Mouse (Mus musculus) gastrocnemius, postnatal 4 days (tissue): ENCODE data around the gene Slc7a14. TPM values are rescaled to one million over a fixed set of nuclear protein-coding genes. Genes with fewer than 3 reads are reported as not detected.
"Not testable (repeated sequence)": the region's sequence is repeated elsewhere in the genome, so short reads cannot be mapped to it uniquely, and the experiment has no call there.

Experiments used
- DNase-seq, 2 experiments: peaks; one replicate each; pipeline ENCODE4 v3.0.0; 2021 to 2022; ENCODE audit warnings: low spot score in 2 of 2, mixed read lengths in 2 of 2
- long read RNA-seq, 2 experiments: library from polyadenylated mRNA; stranded (forward); transcript quantifications; one replicate each; pipeline ENCODE4 v2.0.0; 2021
- total RNA-seq, 2 experiments: library from RNA; stranded (reverse); gene quantifications; 2 replicates each; pipeline ENCODE4 v1.2.3; 2021

Gene Slc7a14
- total RNA-seq = under 1 TPM; 0.05 to 0.10 TPM
- long read RNA-seq, experiment 1 = 0 reads
- long read RNA-seq, experiment 2 = 0 reads

- DNase-seq = no peak
Observed at GRCm38 (mm10) chr3:31309934-31310787, at the start of gene Slc7a14. Gene Slc7a14, minus strand, starts transcription at chr3:31310378.

GRCm38 (mm10) chr3:31346540-31346939 lies 36.4 kb upstream of the Slc7a14 start:
- no peak for DNase-seq

DNA sequence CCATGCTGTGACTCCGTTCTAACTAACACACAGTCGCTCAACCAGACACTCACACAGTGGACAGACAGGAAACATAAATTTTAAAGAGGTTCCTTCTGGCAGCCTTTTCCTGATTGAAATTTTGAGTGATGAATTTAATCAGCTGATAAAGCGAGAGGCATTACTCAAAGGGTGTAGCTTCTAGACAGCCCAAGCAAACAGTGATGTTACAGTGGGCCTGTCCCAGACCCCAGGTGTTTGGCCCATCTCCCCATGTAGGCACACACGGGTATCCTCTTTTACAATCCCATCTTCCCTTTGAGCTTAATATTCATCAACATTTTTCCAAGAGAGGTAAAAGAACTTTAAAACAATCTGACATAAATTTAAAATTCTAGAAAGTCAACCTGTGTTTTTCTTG lies 35.6 kb upstream of the Slc7a14 start:
- no peak for DNase-seq

GRCm38 (mm10) chr3:31339236-31339635 lies 29.1 kb upstream of the Slc7a14 start:
- no peak for DNase-seq

DNA sequence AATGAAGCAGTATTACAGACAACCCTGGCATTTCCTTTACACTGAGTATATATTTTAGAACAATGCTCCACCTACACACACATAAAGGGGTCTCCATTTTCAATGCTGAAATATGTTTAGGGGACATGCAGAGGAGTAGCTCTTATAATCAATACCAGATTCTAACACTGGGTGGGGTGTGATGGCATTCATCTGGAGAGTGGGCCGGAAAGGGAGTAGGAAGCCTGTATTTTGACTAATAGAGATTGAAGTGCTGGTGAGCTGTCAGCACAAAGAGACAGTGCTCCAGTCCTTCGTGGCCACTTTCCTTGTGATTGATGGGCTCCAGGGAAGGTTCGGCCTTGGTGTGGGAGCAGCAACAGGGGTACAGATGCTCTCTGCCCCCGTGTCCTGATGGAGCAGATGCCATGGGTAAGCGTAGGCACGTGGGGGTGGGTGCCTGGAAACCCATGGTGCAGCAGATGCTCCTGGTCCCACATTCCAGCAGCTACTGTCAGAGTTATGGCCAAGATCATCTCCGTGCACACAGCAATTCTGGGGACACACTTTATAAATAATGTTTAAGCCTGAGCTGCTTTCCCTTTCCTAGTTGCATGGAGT lies 18.2 kb upstream of the Slc7a14 start:
- DNase-seq = no peak

DNA sequence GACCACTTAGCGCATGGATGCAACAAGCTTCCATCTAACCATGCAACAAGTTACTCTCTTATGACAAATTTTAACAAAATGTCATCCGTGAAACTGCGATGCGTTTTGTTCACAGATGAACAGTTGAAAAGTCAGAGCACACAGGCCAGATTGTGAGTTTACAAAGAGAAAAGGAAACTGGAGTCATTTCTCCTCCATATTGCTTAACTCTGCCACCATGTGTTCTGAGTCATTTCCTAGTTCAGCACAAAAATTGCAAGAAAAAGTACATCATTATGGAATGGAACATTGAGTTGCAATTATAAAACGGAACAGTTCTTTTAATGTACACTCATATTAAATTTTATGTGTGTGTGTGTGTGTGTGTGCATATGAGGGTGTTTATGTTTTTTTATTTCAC lies 17.6 kb upstream of the Slc7a14 start:
- DNase-seq = no peak

DNA sequence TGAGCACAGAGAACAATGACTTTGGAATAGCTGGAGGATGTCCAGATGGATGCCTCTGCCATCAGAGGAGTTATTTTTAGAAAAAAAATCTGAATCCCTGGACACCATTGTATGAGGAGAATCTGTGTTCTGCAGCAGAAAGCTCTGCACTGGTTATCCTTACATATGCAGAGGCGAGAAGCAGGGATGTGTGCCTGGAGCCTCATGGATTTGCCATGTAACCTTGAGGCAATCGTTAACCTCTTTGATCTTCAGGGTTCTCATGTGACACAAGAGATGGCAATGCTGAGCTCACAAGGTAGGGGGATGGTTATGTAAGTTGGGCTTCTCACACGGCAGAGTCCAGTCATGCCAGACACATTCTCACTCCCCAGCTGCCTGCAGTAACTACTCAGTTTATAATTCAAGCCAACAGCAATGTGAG lies 14.1 kb upstream of the Slc7a14 start:
- no peak for DNase-seq

DNA sequence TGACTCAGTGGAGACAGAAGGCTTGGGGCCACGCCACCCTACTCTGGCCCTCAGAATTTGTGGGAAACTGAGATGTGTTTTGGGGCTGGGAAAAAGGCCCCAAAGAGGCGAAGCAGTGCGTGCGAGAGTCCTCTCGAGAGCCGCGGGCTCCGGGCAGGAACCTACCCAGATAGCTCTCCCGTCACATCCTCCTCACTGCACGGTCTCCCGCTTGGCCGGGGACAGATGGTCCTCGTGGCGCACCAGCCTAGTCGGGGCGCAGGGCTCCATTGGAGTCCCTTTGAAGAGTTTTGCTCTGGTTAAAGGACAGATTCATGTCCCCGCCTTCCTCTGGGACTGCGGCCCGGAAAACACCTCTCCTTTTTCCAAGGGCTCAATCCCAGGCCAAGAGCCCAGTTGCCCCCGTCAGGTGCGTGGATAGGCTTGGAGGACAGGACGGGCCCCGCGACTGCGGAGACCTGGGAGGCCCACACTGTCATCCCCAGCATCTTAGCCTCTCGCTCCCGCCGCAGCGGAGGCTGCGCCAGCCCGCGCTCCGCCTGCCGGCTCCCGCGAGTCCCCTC lies 726 bp downstream of the Slc7a14 start:
- DNase-seq = no peak

DNA sequence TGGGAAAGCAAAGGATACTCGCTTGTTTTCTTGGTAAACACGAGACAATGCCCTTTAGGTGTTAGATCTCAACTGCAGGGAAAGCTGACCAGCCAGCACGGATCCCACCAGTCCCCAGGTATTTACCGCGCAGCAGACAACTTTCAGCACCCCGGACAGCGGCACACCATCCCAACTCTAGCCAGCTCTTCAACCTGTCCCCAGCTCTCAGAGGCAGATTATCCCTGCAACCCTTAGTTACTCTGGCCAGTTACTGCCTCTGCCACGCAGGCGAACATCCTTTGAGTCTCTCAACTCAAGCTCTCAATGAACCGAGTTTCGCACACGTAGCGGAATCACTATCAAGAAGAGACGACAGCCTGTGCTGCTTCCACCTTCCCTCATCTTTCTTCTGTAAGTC lies 1.3 kb downstream of the Slc7a14 start:
- peak in 1 of 2 experiments; percentile 52 for DNase-seq

GRCm38 (mm10) chr3:31307936-31308335 lies 2.2 kb downstream of the Slc7a14 start:
- no peak for DNase-seq

DNA sequence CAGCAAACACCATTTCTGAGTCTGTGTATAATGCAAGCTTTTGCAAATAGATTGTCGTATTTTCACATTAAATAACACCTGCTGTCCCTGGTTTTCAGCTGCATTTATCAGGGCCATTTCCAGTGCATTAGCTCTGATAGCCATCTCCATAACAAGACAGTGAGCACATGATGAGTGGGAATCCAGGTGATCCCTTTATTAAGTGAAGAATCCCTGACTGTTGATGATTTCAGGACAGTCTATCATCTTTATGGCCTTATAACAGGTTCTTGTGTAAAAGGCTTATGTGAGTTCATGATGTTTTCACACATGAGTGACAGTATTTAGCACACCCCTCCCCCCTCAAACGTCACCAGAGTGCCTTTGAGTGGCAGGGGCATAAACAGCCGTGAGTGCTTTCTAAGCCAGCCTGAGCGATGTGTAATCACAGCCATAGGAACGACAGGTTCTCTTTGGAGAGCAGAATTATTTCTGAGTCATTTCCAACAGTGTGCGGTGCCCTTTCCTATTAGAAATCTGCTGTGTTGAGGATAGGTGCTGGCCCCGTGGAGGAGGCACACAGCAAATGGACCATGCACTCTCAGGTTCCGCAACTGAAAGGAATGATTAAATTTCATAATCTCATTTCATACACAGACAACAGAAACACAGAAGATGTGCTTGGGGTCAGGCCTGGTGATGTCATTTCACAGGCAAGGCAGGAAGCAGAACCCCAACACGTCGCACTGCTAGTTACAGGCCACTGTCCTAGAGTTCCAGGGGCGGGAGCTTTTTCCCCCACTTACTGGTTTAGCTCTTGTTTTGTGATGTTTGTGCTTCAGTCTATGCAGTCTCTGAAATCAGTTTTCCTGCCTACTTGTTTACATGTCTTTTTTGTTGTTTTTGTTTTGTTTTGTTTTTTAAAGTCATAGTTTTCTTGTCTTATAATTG lies 18.2 kb downstream of the Slc7a14 start:
- DNase-seq = no peak

- DNase-seq = no peak
Observed at GRCm38 (mm10) chr3:31287421-31287948, 22.7 kb downstream of the Slc7a14 start.

DNA sequence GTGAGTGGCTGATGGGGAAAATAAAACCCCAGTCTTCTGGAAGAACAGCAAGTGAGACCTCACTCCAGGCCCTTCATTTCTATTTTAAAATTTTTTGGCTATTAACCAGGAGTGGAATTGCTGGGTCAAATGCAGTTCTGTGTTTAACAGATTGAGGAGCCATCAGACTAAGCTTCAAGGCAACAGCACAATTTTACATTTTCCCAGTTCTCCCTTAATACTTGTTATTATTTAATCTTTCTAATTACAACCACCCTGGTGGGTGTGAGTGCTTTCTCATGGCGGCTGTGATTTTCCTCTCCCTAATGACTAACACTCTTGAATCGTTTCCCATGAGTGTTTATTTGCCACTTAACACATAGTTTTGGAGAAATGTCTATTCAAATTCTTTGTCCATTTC lies 29.1 kb downstream of the Slc7a14 start:
- no peak for DNase-seq

DNA sequence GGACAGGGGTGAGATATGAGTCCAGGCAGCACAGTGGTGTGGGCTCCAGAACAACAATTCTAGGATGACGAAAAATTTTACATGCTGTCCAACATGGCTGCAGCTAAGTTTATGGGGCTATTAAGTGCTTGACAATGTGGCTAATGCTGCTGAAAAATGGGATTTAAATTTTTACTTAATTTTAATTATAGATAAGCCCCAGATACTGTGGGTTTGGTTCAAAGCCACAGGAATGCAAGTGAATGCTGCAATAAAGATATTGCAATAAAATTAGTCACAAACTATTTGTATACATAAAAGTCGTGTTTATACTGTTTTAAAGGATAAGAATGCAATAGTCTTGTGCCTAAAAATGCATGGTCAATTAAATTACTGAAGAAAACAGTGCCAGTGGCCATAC lies 35.3 kb downstream of the Slc7a14 start:
- no peak for DNase-seq

DNA sequence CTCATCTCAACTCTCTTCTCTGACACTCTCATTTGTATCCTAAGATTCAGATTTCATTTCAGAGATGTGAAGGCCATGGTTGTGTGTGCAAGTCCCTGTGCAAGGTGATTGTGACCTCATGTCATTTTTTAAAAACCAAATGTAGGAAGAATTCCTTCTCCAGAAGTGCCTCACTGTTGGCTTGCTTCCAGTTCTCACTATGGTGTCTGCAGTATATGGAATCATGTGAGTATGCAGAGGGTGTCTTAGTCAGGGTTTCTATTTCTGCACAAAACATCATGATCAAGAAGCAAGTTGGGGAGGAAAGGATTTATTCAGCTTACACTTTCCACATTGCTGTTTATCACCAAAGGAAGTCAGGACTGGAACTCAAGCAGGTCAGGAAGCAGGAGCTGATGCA lies 36.9 kb downstream of the Slc7a14 start:
- not testable (repeated sequence) for DNase-seq

GRCm38 (mm10) chr3:31272635-31273034 lies 37.5 kb downstream of the Slc7a14 start:
- peak in 1 of 2 experiments; percentile 25 for DNase-seq

- no peak for DNase-seq
Observed at GRCm38 (mm10) chr3:31269551-31270317, 40.4 kb downstream of the Slc7a14 start.

DNA sequence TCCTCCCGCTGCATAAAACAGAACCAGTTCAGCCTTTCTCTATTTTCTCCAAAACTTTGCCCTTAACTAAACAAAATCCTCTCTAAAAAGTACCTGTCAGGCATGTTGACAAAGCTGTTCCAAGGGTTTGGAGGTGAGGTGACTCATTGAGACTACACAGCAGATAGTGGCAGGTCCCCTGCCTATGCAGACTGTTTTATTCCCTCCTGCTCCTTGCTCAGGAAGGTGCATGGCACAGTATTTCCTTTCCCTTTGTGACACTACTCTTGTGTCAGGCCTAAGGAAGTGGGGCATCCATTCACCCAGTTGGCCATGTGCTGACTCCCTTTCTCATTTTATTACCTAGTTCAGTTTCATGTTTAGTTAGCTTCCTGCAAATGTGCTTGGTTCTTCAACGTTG lies 42.3 kb downstream of the Slc7a14 start:
- DNase-seq = no peak

GRCm38 (mm10) chr3:31266941-31267340 lies 43.2 kb downstream of the Slc7a14 start:
- DNase-seq = no peak

GRCm38 (mm10) chr3:31263535-31263934 lies 46.6 kb downstream of the Slc7a14 start:
- no peak for DNase-seq
